Comparison of ENCODE assay signal across 9 mouse cellular contexts in genomic region chr2:72241714-72242472, GRCm38 (mm10). TPM values are rescaled to one million over a fixed set of nuclear protein-coding genes. Genes with fewer than 3 reads are reported as not detected.
DNase-seq lines count a peak whose midpoint lies in the region; ATAC-seq and TF ChIP-seq lines count a peak whose summit lies in the region.
"Had no signal": no experiment of that assay in that cellular context is flagged by ENCODE, and none has a peak within 500 bp of the region (broad histone marks: within the 10 kb centered on the region; RNA-seq: fewer than 3 reads in every experiment).

No protein-coding gene starts in this region.

- no peak overlapping the region for H3K4me3 ChIP-seq in midbrain, embryonic 11.5 days (ENCODE audit: low read depth, low read length)
- H3K4me3 ChIP-seq in midbrain, embryonic 16.5 days (ENCODE audit: low read depth, low read length): no peak overlapping the region
- H3K4me3 ChIP-seq in hindbrain, postnatal 0 days (ENCODE audit: low read length): no peak overlapping the region
- peak overlapping the region; percentile 50 for H3K4me3 ChIP-seq in small intestine, adult 2 months (ENCODE audit: low read depth, low read length)

- H3K27me3 ChIP-seq in midbrain, embryonic 11.5 days (ENCODE audit: control insufficient read depth, insufficient read depth, low read length): no peaks in the 10 kb centered on the region
- H3K27me3 ChIP-seq in midbrain, embryonic 16.5 days (ENCODE audit: control insufficient read depth, insufficient read depth, low read depth, low read length): no peaks in the 10 kb centered on the region
- H3K27me3 ChIP-seq in hindbrain, postnatal 0 days (ENCODE audit: insufficient read depth, low read length): no peaks in the 10 kb centered on the region
- no peaks in the 10 kb centered on the region for H3K27me3 ChIP-seq in small intestine, adult 2 months (ENCODE audit: control insufficient read depth, insufficient read depth, low read length)

- H3K9ac ChIP-seq in midbrain, embryonic 11.5 days (ENCODE audit: low read length): no peak overlapping the region
- H3K9ac ChIP-seq in midbrain, embryonic 16.5 days (ENCODE audit: low read depth, low read length): no peak overlapping the region
- H3K9ac ChIP-seq in hindbrain, postnatal 0 days (replicated peaks; ENCODE audit: low read length): no peak overlapping the region

- ATAC-seq in midbrain, embryonic 11.5 days (ENCODE audit: low FRiP score): no peak
- ATAC-seq in midbrain, embryonic 16.5 days: no peak
- ATAC-seq in hindbrain, postnatal 0 days: no peak

- H3K9me3 ChIP-seq in midbrain, embryonic 11.5 days (ENCODE audit: control insufficient read depth, low read length): no peaks in the 10 kb centered on the region
- H3K9me3 ChIP-seq in midbrain, embryonic 16.5 days (replicated peaks; ENCODE audit: control insufficient read depth, low read length, poor library complexity, severe bottlenecking): no peaks in the 10 kb centered on the region
- no peaks in the 10 kb centered on the region for H3K9me3 ChIP-seq in hindbrain, postnatal 0 days (ENCODE audit: low read length)

- TF ChIP-seq CTCF in hindbrain, postnatal 0 days (IDR thresholded peaks at IDR 0.05; ENCODE audit: low read depth): no peak
- no peak for TF ChIP-seq CTCF in small intestine, adult 2 months (IDR thresholded peaks at IDR 0.05; ENCODE audit: extremely low read depth, insufficient read length, insufficient replicate concordance, low read depth, low read length)

- no peak overlapping the region for H3K27ac ChIP-seq in midbrain, embryonic 11.5 days (ENCODE audit: low read depth, low read length)
- no peak overlapping the region for H3K27ac ChIP-seq in midbrain, embryonic 16.5 days (ENCODE audit: low read length)
- H3K27ac ChIP-seq in hindbrain, postnatal 0 days: no peak overlapping the region
- no peak overlapping the region for H3K27ac ChIP-seq in small intestine, adult 2 months (ENCODE audit: insufficient read depth, low read depth, low read length)

- TF ChIP-seq POLR2A in small intestine, adult 2 months (IDR thresholded peaks at IDR 0.05; ENCODE audit: low read depth, low read length): no peak

- no peaks in the 10 kb centered on the region for H3K36me3 ChIP-seq in midbrain, embryonic 11.5 days (ENCODE audit: control insufficient read depth, insufficient read depth, low read length)
- no peaks in the 10 kb centered on the region for H3K36me3 ChIP-seq in midbrain, embryonic 16.5 days (ENCODE audit: control insufficient read depth, insufficient read depth, low read length)
- H3K36me3 ChIP-seq in hindbrain, postnatal 0 days (ENCODE audit: insufficient read depth, low read length): peaks cover 6% of the 10 kb centered on the region; the same call in 1 of the 2 replicates
- H3K36me3 ChIP-seq in small intestine, adult 2 months (ENCODE audit: control insufficient read depth, insufficient read depth, low read length): no peaks in the 10 kb centered on the region

- H3K4me1 ChIP-seq in midbrain, embryonic 11.5 days (ENCODE audit: control insufficient read depth, insufficient read depth, low read length): peaks cover 12% of the 10 kb centered on the region
- H3K4me1 ChIP-seq in midbrain, embryonic 16.5 days (ENCODE audit: control insufficient read depth, insufficient read depth, low read length): peaks cover 3% of the 10 kb centered on the region; the same call in 1 of the 2 replicates
- H3K4me1 ChIP-seq in hindbrain, postnatal 0 days (ENCODE audit: insufficient read depth, low read length): no peaks in the 10 kb centered on the region
- H3K4me1 ChIP-seq in small intestine, adult 2 months (ENCODE audit: control insufficient read depth, insufficient read depth, insufficient read length, low read length): peaks cover 8% of the 10 kb centered on the region

- peak; percentile 21 for DNase-seq in embryo, embryonic 9.5 days (ENCODE audit: extremely low spot score)
- DNase-seq in embryo, embryonic 11 days: no peak
- DNase-seq in midbrain, embryonic 11.5 days (ENCODE audit: low spot score, missing footprints): peak; percentile 81
- DNase-seq in hindbrain, postnatal 0 days (ENCODE audit: low spot score): no peak
- no peak for DNase-seq in frontal cortex, adult 2 months (ENCODE audit: extremely low spot score in 1 of 2, low spot score in 1 of 2)
- no peak for DNase-seq in left cerebral cortex, adult 11 months (ENCODE audit: low spot score)
- DNase-seq: adrenal gland, postnatal 10 days had no signal

- 57% methylated on average over 14 of the region's 14 CpGs for WGBS in midbrain, embryonic 11.5 days
- 48% methylated on average over 14 of the region's 14 CpGs for WGBS in midbrain, embryonic 16.5 days
- 52% methylated on average over 14 of the region's 14 CpGs for WGBS in hindbrain, postnatal 0 days
- 55% methylated on average over 14 of the region's 14 CpGs for WGBS in small intestine, adult 2 months

- peak overlapping the region; percentile 15; the same call in 1 of the 2 replicates for H3K4me2 ChIP-seq in midbrain, embryonic 11.5 days
- H3K4me2 ChIP-seq in midbrain, embryonic 16.5 days (ENCODE audit: low read length): no peak overlapping the region
- 0 out of 2 replicates have a peak overlapping the region, but pooled peaks have one; percentile 11 for H3K4me2 ChIP-seq in hindbrain, postnatal 0 days (ENCODE audit: low read depth, low read length)

RNA-seq across cellular contexts. Expression of gene Map3k20, which starts 43.5 kb away (rescaled TPM):
- polyA plus RNA-seq in midbrain, embryonic 11.5 days (2014; fragmentation: Nextera tagmentation; extraction: Ambion mirVana): 7.5 and 8.3 TPM in 2 replicates
- polyA plus RNA-seq in midbrain, embryonic 16.5 days (2015; fragmentation: Nextera tagmentation; extraction: Ambion mirVana): 4.4 and 5.1 TPM in 2 replicates
- total RNA-seq in hindbrain, postnatal 0 days (2014; rRNA removed): 6.0 and 6.6 TPM in 2 replicates
- 3.5 and 3.6 TPM in 2 replicates for polyA plus RNA-seq in hindbrain, postnatal 0 days (2015; fragmentation: Nextera tagmentation; extraction: Ambion mirVana)
- 5.3 and 6.0 TPM in 2 replicates for polyA plus RNA-seq in small intestine, adult 2 months (2012; rRNA removed)
- polyA plus RNA-seq in frontal cortex, adult 2 months (2012; rRNA removed): 9.0 and 9.9 TPM in 2 replicates

Comparison
In these comparisons a context has a peak if more than half of its experiments do, and no peak if none do; other contexts are left out.
1. DNase-seq: peak in embryo, embryonic 9.5 days (single experiment) and midbrain, embryonic 11.5 days (single experiment); none in embryo, embryonic 11 days (single experiment), hindbrain, postnatal 0 days (single experiment), frontal cortex, adult 2 months (0 of 2) and left cerebral cortex, adult 11 months (single experiment).